Mouse (Mus musculus): Measurements from ENCODE around the gene Apeh.

DNA sequence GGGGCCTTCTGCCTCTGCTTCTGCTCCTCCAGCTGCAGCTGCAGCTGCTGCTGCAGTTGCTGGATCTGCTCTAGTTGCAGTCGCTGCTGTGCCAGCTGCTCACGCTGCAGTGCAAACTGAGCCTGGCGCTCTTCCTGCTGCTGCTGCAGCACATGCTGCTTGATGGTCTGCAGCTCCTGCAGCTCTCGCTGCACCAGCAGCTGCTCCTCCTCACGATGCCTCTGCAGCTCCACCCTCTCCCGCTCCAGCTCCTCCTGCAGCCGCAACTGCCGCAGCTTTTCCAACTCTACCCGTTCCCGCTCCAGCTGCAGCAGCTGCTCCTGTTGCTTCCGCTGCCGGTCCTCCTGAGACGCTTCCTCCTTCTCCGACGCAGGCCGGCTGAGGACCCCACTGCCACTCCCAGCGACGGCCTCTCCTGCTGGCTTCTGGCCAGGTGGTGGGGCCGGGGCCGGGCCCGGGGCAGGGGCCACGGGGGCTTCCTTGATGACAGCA lies 16.7 kb upstream of the Apeh start:
- TF ChIP-seq CTCF (IDR thresholded peaks at IDR 0.05; ENCODE audit: insufficient read depth, low read length) (no peak), POLR2A (IDR thresholded peaks at IDR 0.05; ENCODE audit: borderline replicate concordance, extremely low read depth, low read depth, low read length) (no peak)

All from lung, adult 2 months (tissue).